Mouse (Mus musculus): ENCODE measurements at regions not wholly inside any gene's neighbourhood (a gene's known extent, or its start where the extent isn't known, plus 50 kb on each side); places are given as distances from the start of the nearest gene placed in this dataset.
A peak's percentile ranks its signal among the peaks of the same experiment; 100 is the strongest.

GRCm38 (mm10) chr9:41464057-41464685 is 302.7 kb upstream of the Ubash3b start:
- 72% methylated on average over 8 of the region's 8 CpGs for WGBS
- H3K4me3 ChIP-seq (replicated peaks; ENCODE audit: extremely low read depth, low read depth, low read length), result no peak overlapping the region
- H3K4me1 ChIP-seq (ENCODE audit: control insufficient read depth, insufficient read depth, low read length), result no peaks in the 10 kb centered on the region
- TF ChIP-seq POLR2A (IDR thresholded peaks at IDR 0.05; ENCODE audit: borderline replicate concordance, extremely low read depth, low read depth, low read length) (no peak), CTCF (IDR thresholded peaks at IDR 0.05; ENCODE audit: insufficient read depth, low read length) (no peak)
- DNase-seq, result no peak

DNA sequence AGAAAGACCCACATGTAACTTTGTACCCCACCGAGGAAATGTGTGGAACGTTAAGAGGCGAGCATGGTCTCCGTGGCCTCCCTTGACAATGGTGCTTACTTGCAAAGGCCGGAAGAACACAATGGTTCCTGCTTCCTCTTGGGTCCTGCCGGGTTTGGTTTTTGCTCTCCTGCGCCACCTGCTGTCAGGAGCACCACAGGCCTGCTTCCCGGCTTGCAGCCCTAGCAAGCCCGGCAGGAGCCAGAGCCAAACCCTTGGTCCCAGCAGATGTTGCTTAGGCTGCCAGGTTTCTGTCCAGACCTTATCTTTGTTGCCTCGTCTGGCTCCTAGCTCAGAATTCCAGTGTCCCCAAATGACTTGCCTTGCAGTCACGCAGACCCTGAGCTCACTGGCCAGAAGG is 300.2 kb upstream of the Ubash3b start:
- TF ChIP-seq POLR2A (IDR thresholded peaks at IDR 0.05; ENCODE audit: borderline replicate concordance, extremely low read depth, low read depth, low read length), result 0 out of 2 replicates have a peak, but pooled peaks have one; percentile 11
- TF ChIP-seq CTCF (IDR thresholded peaks at IDR 0.05; ENCODE audit: insufficient read depth, low read length), result peak; percentile 86
- 7% methylated on average over 11 of the region's 11 CpGs for WGBS
- H3K4me3 ChIP-seq (replicated peaks; ENCODE audit: extremely low read depth, low read depth, low read length), result no peak overlapping the region
- DNase-seq, result peak; percentile 86
- no peaks in the 10 kb centered on the region for H3K4me1 ChIP-seq (ENCODE audit: control insufficient read depth, insufficient read depth, low read length)

DNA sequence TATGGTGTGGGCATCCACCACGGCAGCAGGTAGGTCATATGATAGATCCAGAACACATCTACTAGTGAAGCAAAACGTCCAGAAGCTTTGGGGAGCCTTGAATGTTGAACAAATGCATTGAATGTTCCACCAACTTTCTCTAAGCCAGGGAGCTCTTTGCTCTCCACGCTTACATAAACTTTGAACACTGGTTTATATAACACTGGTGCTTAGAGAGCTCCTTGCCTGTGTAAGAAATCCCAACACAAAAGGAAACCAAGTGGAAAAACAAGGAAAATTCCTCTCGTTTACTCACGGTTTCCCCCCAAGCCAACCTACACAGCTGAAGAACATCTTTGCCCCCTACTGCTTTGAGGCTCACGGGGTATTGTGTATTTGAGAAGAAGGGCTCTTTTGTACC is 299.2 kb upstream of the Ubash3b start:
- TF ChIP-seq POLR2A (IDR thresholded peaks at IDR 0.05; ENCODE audit: borderline replicate concordance, extremely low read depth, low read depth, low read length) (no peak), CTCF (IDR thresholded peaks at IDR 0.05; ENCODE audit: insufficient read depth, low read length) (no peak)
- H3K4me3 ChIP-seq (replicated peaks; ENCODE audit: extremely low read depth, low read depth, low read length), result no peak overlapping the region
- DNase-seq, result no peak
- WGBS, result 91% methylated on average over 6 of the region's 6 CpGs
- H3K4me1 ChIP-seq (ENCODE audit: control insufficient read depth, insufficient read depth, low read length), result no peaks in the 10 kb centered on the region

DNA sequence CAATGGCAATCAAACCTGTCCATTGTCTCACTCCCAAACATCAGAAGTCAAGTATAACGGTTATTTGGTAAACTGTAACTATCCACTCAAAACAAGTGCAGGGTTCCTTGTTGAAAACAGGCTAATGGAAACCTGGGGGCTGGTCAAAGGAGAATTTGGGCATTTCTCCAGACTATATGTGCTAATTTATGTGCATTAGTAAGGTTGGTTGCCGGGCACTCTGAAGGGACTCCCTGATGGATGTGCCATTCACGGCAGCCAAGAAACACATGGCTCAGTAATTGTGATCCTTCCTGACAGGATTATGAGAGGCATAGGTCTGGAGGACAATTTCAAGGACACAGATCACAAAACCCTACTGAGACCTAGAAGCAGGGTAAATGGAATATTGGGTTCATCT is 295.5 kb upstream of the Ubash3b start:
- H3K4me3 ChIP-seq (replicated peaks; ENCODE audit: extremely low read depth, low read depth, low read length), result no peak overlapping the region
- no peaks in the 10 kb centered on the region for H3K4me1 ChIP-seq (ENCODE audit: control insufficient read depth, insufficient read depth, low read length)
- TF ChIP-seq POLR2A (IDR thresholded peaks at IDR 0.05; ENCODE audit: borderline replicate concordance, extremely low read depth, low read depth, low read length) (no peak), CTCF (IDR thresholded peaks at IDR 0.05; ENCODE audit: insufficient read depth, low read length) (no peak)
- no peak for DNase-seq
- 75% methylated on average over 3 of the region's 3 CpGs for WGBS

DNA sequence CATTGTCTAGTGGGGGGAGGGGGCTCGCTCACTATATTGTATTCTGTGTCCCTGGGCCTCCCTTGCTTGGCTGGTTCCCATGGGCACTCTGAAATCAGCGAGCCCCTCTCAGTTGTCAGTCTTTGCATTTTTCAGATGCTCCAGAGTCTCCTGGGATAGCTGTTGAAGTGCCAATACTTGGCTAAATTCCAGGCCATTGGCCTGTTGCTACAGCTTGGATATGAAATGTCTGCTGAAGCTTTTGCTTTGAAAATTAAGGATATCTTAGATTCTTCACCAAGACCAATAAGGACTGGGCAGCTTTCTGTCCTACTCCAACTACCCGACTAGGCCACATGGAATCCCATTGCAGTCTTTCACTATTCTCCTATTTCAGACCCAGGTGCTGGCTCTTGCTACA is 290.2 kb upstream of the Ubash3b start:
- 63% methylated on average over 3 of the region's 3 CpGs for WGBS
- no peak for TF ChIP-seq CTCF (IDR thresholded peaks at IDR 0.05; ENCODE audit: insufficient read depth, low read length)
- Histone ChIP-seq H3K4me3 (replicated peaks; ENCODE audit: extremely low read depth, low read depth, low read length) (no peak overlapping the region), H3K4me1 (ENCODE audit: control insufficient read depth, insufficient read depth, low read length) (peaks cover 3% of the 10 kb centered on the region)
- DNase-seq, result no peak

DNA sequence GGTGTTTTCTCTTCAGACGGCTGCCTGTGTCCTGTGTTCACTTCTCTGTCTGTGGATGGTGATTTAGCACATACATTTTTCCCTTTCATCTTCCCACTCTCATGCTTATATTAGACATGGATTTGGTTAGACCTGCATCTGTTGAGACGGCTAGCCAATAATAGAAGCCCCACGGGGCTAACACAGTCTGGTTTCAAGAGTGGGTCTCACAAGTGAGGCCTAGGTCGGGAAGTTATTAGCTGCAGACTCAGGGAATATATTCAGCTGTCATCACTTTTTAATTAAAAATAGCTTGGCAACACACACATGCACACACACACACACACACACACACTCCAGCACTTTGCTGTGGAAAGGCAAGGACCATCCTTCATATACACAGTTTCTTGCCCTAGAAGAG is 287.7 kb upstream of the Ubash3b start:
- Histone ChIP-seq H3K4me3 (replicated peaks; ENCODE audit: extremely low read depth, low read depth, low read length) (no peak overlapping the region), H3K4me1 (ENCODE audit: control insufficient read depth, insufficient read depth, low read length) (peaks cover 3% of the 10 kb centered on the region)
- TF ChIP-seq CTCF (IDR thresholded peaks at IDR 0.05; ENCODE audit: insufficient read depth, low read length) (no peak), POLR2A (IDR thresholded peaks at IDR 0.05; ENCODE audit: borderline replicate concordance, extremely low read depth, low read depth, low read length) (no peak)
- 74% methylated on average over 4 of the region's 4 CpGs for WGBS
- no peak for DNase-seq

- H3K4me3 ChIP-seq (replicated peaks; ENCODE audit: extremely low read depth, low read depth, low read length), result no peak overlapping the region
- TF ChIP-seq POLR2A (IDR thresholded peaks at IDR 0.05; ENCODE audit: borderline replicate concordance, extremely low read depth, low read depth, low read length), result no peak
- TF ChIP-seq CTCF (IDR thresholded peaks at IDR 0.05; ENCODE audit: insufficient read depth, low read length), result no peak
- peaks cover 3% of the 10 kb centered on the region for H3K4me1 ChIP-seq (ENCODE audit: control insufficient read depth, insufficient read depth, low read length)
- DNase-seq, result no peak
- 63% methylated on average over 8 of the region's 8 CpGs for WGBS
These were observed 286.4 kb upstream of the Ubash3b start for GRCm38 (mm10) chr9:41447902-41448301.

GRCm38 (mm10) chr9:41447211-41447875 is 285.8 kb upstream of the Ubash3b start:
- H3K4me1 ChIP-seq (ENCODE audit: control insufficient read depth, insufficient read depth, low read length), result peaks cover 3% of the 10 kb centered on the region
- DNase-seq, result peak; percentile 17
- TF ChIP-seq POLR2A (IDR thresholded peaks at IDR 0.05; ENCODE audit: borderline replicate concordance, extremely low read depth, low read depth, low read length) (0 out of 2 replicates have a peak, but pooled peaks have one; percentile 9), CTCF (IDR thresholded peaks at IDR 0.05; ENCODE audit: insufficient read depth, low read length) (no peak)
- 17% methylated on average over 12 of the region's 12 CpGs for WGBS
- H3K4me3 ChIP-seq (replicated peaks; ENCODE audit: extremely low read depth, low read depth, low read length), result no peak overlapping the region

DNA sequence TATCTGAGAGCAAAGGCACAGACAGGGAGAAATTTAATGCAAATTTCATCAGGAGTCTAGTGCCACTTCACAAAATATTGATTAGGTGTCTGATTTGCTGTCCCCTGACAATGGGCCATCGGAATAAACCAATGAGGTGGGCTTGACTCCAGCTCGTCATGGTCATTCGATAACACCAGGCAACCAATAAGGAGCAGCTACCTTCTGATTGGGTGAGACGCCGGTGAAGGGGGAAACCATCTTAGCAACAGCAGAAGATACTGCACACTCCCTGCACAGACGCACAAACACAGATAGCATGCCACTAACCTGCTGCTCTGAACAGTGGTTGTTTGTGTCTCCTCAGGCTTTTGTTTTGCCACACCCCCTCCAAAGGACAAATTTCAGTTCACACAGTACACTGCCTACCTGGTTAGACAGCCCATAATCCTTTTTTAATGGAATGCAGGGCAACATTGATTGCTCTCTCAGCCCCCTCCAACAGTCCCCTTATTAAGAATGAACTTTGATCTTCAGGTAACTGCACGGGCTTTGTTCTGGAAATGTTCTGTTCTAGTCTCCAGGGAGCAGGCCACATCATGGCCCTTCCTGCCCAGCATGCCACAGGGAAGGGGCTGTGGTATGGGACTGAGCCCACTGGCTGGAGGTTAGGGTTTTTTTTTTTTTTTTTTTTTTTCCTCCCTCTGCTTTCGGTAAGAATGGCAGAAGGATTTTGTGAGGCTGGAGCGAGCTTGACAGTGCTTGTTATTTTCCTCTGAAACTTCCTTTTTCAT is 285.1 kb upstream of the Ubash3b start:
- TF ChIP-seq POLR2A (IDR thresholded peaks at IDR 0.05; ENCODE audit: borderline replicate concordance, extremely low read depth, low read depth, low read length) (no peak), CTCF (IDR thresholded peaks at IDR 0.05; ENCODE audit: insufficient read depth, low read length) (no peak)
- Histone ChIP-seq H3K4me3 (replicated peaks; ENCODE audit: extremely low read depth, low read depth, low read length) (no peak overlapping the region), H3K4me1 (ENCODE audit: control insufficient read depth, insufficient read depth, low read length) (peaks cover 3% of the 10 kb centered on the region)
- no peak for DNase-seq
- WGBS, result 59% methylated on average over 9 of the region's 9 CpGs
